Mouse (Mus musculus) cerebellum, postnatal 25 days (tissue): ENCODE measurements around the gene Tom1l1.
"Not testable (repeated sequence)": the region's sequence is repeated elsewhere in the genome, so short reads cannot be mapped to it uniquely, and the experiment has no call there.

Source experiments
- DNase-seq, 2 experiments: peaks; one replicate each; pipeline ENCODE4 v3.0.0; 2021; ENCODE audit warnings: mixed read lengths in 2 of 2

Gene Tom1l1

DNA sequence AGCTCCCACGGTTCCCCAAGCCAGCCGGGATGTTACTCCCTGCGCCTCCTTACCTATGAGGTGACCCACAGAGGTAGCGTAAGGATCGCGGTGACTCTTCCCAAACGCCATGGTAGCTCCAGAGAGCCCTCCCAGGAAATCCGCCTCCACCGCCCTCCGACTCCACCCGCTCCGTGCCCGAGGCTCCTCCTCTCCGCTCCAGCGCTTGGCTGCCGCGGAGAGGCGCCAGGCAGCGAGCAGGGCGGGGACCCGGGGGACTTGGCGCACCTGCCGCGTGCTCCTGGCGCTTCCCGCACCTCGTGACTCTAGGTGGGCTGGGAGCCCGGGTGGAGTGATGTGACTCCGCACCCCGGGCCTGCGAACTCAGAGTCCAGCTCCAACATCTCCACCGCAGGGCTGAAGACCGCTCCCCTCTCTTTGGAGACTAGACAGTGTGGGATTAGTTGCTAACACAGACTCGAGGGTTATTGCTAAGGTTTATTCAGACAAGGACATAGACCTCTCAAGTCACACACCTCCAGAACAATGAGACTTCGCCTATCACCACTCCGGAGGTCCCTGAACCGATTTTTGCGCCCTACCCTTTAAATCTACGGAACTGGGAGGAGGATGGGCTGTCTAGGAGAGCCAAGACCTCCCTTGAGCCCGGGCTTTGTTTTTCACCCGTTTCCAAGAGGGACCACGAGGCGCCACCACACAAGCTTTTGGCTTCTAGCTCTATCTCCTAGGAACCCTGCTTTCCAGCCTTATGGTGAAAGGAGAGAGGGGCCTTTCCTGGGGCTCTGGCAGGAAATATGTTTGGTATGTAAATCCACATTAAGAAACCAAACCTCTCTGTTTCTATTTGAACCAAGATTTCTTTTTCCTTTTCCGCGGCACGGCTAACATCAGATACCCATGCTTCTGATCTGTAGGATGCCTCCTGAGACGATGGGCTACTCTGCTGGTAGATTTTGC is at the start of gene Tom1l1:
Tom1l1 (minus strand) TSS at position 907 of the 957 bp plus-strand sequence.
- DNase-seq: peak; percentile 83 to 87

DNA sequence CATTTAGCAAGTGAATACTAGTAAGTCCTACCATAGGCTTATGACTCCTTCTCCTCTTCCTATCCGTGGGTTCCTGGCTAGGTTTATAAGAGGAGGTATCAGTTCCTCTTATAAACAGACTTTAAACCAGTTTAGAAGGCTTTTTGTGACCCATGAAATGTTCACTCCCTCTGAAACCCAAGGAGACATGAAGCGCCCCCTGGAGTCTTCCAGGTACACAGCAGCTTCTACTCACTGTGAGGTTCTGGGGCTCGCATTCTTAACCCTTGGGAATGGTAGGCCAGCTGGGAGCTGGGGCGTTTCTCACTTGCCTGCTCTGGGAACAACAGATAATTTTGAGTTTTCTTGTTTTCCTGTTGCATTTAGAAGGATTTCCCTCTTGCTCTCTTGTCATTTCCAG is 45.4 kb upstream of the Tom1l1 start:
- DNase-seq: no peak

DNA sequence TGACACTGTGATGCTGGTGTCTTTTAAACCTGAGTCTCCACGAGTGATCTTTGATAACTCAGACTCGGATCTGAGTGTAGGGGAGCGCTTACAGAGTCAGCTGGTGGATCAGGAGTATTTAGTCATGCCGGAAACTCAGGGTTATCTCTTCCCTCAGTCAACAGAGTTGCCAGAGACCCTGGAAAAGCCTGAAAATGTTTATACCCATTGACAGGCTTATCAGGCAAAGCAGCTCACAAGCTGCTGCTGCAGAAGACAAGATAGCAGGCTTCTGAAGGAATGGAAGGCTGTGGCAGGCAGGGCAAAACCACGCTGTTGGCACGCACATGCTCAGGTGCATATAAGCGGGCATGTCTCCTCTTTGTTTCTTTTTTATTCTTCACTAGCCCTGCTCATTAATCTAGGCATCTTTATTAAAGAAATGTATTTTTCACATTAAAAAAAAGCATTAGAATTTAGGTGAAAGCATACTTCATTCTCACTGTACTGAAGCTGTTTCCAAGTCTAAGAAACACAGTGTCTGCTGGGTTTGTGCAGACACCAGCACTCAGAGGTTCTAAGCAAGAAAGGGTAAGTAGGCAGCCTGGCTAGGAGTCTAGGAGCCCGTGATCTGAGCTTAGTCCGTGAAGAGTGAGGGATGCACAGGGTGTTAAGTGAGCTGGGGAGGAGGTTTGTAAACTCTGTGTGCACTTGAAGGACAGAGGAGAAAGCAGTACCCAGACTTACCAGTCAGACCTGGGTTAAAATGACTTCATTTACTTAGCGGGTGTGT is 39.4 kb upstream of the Tom1l1 start:
- DNase-seq: no peak

DNA sequence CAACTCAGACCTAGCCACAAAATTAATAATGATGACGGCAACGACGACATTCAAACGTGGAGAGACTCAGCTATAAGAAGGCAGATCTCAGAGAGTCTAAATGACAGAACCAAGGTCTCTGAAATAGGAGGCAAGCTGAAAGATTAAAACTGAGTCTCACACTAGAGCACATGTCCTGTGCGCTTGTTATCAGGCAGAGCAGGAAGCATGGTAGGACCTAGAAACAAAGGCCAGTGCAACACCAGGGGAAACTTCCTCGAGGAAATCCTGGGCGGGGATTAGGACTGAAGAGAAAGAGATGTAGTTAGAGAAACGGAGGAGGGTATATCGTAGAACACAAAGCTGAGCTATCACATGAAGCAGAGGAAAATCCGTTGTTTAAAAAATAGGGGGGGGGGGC is 38.6 kb upstream of the Tom1l1 start:
- no peak for DNase-seq

DNA sequence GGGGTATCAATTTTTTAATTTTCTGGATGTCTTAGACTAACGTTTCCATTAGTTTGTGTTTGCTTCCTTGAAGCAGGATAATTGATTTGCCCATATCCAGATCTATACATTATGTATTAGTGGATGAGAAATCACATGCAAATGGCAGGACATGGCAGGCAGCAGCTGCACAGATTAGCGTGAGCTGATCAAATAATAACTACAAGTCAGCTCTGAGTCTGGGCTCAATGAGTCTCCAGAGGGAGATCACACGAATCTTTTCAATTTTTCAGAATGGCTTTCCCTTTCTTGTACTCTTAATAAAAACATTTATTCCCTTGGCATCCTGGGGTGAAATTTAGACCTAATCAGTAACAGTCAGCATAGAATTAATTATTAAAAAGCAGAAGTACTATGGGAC is 34.1 kb upstream of the Tom1l1 start:
- no peak for DNase-seq

DNA sequence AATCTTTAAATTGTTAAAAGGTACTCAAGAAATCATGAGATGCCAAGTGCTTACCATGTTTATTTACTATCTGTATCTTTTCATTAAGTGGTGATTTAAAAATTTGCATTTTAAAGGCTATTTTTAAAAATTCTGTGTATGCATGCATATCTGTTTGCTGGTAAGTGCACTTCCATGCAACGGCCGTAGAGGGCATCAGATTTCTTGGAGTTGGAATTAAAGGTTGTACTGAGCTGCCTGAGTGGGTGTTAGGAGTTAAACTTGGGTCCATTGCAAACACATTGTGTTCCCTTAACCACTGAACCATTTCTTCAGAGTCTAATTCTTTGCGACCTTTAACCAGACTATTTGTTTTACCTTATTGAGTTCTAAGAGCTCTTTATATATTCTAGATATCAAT is 29.6 kb upstream of the Tom1l1 start:
- no peak for DNase-seq

DNA sequence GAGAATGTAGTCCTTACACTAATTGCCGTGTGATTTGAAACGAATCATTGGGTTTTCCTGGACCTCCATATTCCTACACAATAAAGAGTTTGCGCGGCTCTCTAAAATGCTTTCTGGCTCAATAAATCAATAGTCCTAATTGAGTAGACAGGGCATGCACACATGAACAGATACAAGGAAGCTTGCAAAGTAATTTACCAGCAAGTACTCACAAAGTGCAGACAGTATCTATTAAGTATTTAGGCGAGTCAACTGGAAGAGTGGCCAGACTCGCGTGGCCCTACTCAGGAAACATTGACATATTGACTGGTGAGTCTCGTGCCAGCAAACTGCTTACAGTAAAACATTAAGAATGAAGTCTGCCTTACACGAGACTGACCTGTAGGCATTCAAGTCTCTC is 23.4 kb upstream of the Tom1l1 start:
- no peak for DNase-seq

DNA sequence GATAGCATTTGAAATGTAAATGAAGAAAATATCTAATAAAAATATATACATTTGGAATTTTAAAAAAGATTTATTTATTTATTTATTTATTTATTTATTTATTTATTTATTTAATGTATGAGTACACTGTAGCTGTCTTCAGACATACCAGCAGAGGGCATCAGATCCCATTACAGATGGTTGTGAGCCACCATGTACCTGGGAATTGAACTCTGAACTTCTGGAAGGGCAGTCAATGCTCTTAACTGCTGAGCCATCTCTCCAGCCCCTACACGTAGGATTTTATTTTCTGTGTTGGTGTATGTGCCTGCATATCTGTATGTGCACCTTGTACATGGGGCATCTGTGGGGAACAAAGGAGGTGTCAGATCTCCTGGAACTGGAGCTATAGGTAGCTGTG is 19.0 kb upstream of the Tom1l1 start:
- not testable (repeated sequence) for DNase-seq

DNA sequence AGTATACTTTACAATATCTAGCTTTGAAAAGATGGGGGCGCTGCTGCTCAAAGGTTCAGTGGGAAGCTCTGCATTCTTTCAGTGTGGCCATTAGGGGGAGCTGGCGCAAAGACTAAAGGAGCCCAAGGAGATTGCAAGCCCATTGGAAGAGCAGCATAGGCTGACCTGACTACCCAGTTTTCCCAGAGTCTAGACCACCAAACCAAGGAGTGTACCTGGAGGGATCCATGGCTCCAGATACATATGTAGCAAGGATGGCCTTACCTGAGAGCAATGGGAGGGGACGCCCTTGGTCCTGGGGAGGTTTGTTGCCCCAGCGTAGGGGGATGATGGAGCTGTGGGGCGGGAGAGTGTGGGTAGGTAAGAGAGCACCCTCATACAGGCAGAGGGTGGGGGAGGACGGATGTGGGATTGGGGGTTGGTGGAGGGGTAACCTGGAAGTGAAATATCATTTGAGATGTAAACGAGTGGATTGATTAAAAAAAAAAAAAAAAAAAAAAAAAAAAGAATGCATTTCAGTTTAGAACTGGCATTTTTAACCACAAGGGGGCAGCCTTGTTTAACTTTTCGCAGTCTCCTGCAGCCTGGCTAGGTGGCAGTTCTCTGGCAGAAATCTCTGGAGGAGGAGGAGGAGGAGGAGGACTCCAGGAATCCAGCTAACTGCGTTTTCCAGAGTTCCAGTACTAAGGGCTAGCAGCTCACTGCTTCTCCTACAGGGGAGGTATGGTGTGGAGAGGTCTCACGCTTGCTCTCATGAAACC is 9.5 kb upstream of the Tom1l1 start:
- DNase-seq: peak; percentile 72 to 86

DNA sequence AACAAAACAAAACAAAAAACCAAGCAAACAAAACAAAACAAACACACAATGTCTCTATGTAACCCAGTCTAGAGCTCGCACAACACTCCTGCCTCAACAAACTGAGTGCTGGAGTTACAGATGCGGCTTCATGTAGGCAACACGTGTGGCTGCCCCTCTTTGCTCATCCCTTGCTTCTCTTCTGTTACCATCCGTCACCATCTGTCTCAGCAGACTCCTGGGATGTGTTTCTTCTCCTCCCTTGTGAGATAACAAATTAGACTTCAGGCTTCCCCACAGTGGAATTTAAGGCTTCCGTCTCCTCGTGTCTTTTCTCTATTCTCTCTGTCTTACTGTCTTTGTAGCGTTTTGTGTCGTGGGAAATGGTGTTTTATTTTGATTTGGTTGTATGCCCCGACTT is 7.6 kb upstream of the Tom1l1 start:
- DNase-seq: no peak

DNA sequence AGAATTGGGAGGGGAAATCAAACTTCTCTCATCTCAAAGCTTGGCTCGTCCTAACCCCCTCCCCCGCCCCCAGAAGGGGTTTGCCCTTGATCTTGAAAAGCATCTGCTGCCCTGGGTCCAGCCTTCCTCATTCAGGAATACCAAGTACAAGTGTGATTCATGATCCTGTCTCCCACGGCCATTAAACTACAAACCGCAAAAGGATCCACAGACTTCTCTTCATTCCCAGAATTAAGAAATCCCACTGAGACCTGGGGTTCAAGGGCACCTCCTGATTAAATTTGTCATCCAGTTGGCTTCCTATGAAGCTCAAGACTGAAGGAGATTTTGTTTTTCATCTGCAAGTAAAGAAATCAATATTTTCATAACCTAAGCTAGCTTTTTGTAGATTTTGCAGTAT is 6.0 kb upstream of the Tom1l1 start:
- DNase-seq: no peak

DNA sequence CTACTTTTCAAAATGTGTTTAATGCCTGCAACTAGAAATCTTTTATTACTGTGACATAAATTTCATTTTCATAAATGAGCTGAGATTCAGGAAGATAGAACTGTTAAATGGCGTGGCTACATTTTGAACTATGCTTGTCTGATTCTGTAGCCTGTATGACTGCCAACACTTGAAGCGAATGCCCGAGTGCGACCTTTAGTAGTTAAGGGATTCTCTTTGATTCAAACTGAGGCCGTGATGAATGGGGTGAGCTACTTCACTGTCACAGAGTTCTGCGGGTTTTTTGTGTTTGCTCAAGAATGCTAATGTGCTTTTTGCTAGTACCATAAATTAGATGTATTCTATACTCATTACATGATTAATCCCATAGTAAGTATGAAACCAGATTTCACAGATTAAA is 2.2 kb upstream of the Tom1l1 start:
- DNase-seq: no peak

DNA sequence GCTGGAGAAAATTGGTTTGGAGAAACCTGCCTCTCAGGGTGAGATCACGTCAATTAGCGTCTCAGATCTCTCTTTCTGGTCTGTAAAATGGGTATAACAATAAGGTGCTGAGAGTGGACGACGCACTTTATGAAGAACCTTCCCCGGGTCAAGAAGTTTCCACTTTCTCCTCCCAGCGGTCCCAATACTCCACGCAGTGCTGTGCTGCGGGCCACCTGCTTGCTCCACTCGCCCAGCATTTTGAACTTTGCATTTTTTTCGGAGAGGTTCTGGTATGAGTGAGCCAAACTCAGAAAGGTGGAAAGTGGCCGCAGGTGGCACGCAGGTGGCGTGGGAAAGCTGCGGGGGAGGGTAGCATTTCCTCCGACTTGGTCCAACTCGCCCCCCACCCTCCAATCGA is 1.1 kb downstream of the Tom1l1 start:
- DNase-seq: no peak

DNA sequence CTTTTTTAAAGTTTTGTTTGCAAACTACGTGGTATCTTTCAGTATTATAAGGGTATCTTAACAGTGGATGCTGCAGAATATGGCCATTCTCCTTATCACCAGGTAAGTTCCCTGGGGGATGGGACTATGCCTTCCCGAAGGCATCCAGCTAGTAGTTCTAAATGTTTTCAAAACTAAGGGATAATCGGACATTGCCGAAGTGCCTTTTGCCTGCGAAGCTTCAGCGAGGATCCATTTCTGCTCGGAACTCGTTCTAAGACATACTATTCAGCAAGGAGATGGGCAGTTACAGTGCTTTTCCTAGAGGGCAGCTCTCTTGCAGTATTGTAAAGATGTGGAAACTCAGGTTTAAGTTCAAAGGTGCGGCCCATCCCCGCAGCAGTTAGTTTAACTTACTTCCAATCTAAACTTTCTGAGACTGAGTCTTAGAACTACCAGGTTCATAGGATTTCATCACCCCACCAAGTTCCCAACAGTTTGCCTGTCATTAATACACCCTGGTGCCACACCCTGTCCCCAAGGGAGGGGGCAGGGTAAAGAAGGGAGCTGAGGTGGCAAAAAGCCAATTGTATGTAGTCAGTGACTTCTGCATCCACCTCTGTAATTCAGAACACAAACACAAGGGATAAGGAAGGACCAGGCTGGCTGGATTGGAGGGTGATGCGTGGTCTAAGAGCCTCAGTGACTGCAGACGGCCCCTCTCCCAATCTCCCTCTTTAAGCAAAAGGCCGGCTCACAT is 1.7 kb downstream of the Tom1l1 start:
- peak in 1 of 2 experiments; percentile 10 for DNase-seq

DNA sequence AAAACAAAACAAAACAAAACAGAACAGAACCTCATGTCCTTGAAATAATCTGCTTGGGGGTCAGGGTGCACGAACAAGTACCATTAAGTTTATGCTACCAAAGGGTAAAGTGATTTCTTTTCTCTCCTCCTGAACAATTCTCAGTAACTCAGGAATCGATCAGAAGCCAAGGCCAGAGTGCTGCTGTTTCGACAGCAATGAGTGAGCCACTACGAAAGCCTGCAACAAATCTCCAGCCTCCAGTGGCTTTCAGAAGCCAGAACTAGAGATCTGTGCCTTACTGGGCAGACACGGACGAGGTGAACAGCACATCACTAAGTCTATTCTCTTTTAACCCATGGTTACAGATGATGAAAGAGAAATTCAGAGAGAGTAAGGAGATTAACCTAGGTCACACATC is 3.0 kb downstream of the Tom1l1 start:
- no peak for DNase-seq

DNA sequence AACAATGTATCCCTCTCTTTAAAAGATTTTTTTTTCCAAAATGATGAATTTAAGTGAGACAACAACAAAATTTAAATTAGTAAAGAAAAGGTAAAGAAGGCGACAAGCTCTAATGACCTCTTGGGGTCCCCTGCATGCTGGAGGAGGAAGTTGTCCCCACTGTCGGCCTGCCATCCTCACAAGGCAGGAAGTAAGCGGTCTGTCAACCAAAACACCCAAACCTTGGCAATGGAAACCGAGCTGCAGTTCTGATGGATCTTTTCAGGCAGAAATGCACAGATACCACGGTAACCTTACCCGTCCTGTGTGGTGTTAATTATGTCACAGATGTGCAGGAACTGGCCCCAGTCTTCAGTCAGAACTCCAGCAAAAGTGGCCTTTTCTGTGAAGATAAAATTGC is 3.4 kb downstream of the Tom1l1 start:
- no peak for DNase-seq

DNA sequence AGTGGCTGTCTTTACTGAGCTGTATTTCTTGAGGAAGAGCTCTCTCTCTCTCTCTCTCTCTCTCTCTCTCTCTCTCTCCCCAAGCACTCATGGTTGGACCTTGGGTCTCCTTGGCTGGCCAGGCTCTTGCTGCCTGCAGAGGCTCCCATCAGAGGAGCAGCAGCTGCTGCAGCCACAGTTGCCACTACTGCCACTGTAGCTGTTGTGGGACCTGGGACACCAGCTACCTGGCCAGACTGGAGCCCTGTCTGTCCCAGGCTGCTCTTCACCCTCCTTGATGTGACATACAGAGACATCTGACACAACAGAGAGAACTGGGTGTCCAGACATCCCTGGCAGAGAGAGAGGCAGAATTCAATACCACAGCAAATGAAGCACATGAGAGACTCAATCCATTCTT is 7.0 kb downstream of the Tom1l1 start:
- no peak for DNase-seq

DNA sequence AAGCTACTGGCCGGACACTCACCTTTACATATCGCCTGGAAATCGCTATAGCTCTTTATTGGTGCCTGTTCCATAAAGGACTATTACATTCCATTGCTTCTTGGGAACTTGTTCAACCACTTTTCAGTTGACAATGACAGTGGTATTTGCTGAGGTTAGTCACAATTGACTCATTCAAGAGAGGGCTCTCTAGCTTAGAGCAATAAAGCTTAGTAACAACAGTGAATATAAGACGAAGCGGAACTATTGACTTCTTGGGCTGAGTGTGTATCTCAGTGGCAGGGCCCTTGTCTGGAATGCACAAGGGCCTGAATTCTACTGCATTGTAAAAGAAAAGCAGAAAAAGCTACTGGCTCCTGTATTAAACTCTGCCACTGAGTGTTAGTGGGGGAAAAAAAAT is 9.6 kb downstream of the Tom1l1 start:
- no peak for DNase-seq

DNA sequence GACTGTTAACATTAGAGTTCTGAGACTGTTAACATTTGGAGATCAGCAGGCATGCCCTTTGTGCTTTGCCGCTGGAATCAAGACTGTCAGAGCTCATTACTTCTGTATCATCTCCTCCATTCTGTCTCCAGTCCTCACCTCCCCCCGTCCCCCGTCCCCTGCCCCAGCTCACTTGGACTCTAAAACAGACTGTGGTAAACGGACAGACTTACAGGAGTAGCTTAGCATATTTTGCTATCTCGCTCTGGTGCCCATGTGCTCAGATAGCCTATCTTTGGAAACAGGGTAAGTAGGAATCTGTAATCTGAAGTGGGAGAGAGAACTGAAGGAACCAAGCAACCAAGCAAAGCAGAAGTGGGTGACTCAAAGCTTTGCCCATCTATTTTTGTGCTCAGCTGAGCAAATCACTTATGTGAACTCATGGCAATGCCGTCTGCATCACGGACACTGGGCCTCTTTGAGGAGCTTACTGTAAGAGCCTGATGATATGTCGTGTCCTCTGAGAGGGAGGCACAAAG is 10.3 kb downstream of the Tom1l1 start:
- DNase-seq: no peak

DNA sequence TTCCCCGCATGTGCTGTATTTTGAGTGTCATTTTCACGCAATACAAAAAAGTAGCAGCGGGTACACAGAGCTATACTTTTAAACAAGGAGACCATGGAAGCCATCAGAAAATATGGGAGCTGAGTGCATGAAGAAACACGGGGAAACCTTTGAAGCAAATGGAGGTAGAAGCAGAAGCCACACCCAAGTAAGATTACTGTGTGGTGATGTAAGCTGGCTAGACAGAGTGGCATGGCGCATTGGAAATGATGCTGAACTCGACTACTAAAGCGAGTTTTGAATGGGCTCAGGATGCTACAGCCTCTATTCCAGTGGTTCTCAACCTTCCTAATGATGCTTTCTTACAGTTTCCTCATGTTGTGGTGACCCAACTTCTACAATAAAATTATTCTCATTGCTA is 11.1 kb downstream of the Tom1l1 start:
- DNase-seq: no peak

DNA sequence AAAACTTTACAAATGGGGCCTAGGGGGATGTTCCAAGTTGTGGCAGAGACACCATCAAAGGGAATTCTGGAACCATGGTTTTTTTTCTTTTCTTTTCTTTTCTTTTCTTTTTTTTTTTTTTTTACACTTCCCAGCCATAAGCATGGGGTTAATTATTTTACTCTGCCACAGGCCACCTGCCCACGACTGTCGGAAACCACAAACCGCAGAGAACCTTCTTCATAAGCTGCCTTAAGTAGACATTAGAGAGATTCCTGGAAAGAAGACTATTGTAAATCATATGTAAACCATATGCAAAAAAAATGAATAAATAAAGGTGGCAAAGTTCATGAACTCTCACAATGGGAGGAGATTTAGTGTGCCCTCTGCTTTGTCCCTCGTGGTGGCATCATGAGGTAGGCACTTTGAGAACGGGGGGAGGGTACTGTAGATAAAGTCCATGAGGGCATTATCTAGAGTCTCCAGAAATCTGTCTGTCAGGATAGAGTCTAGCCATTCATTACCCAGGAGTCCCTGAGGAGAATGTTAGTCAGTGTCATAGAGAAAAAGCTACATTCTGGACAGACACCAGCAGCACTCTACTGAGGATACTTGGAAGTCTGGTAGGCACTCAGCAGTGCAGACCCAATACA is 12.6 kb downstream of the Tom1l1 start:
- DNase-seq: no peak

DNA sequence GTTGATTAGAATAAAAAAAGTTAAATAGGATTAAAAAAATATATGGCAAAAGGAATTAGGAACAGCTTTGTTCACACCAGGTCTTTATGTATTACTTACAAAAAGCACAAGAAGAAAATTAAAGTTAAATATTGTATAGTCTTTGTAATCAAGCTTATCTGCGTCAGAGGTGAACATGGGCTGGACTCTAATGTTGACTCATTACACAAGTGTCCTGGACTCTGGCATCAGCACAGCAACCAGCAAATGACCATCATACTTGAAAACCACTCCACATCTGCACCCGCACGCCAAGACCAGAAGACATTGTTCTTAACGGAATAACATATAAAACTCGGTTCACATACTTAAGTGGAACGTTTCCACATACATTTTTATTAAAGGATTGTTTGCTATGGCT is 20.8 kb downstream of the Tom1l1 start:
- DNase-seq: no peak
